Mouse (Mus musculus) CH12.LX (cell line): Measurements from ENCODE around the gene Cfap54.

Experiments
- CTCF ChIP-seq, 2 experiments: IDR thresholded peaks in 1 of 2; conservative IDR thresholded peaks in 1 of 2; 2 replicates each; pipeline ENCODE4 v1.5.1; 2011 to 2012; ENCODE audit warnings: low read depth in 2 of 2, low read length in 2 of 2, improper control_type of control experiment in 1 of 2, inconsistent platforms in 1 of 2, mild to moderate bottlenecking in 1 of 2, moderate library complexity in 1 of 2
- EP300 ChIP-seq: IDR thresholded peaks from 2 replicates; pipeline ENCODE4 v1.6.1; 2011; ENCODE audit warnings: low read length, improper control_type of control experiment
- IRF4 ChIP-seq: IDR thresholded peaks from 2 replicates; pipeline ENCODE4 v1.6.1; 2014; ENCODE audit warnings: low read depth, mild to moderate bottlenecking, inconsistent platforms, low read length, improper control_type of control experiment
- JUN ChIP-seq: IDR thresholded peaks from 2 replicates; pipeline ENCODE4 v1.6.1; 2011; ENCODE audit warnings: low read depth, mild to moderate bottlenecking, low read length, improper control_type of control experiment, moderate library complexity; ENCODE audit not compliant: insufficient read depth
- MAFK ChIP-seq: IDR thresholded peaks from 2 replicates; pipeline ENCODE4 v1.6.1; 2011; ENCODE audit warnings: low read length, improper control_type of control experiment; ENCODE audit not compliant: insufficient replicate concordance
- MAX ChIP-seq: IDR thresholded peaks from 2 replicates; pipeline ENCODE4 v1.6.1; 2011; ENCODE audit warnings: low read length, improper control_type of control experiment
- MAZ ChIP-seq: IDR thresholded peaks from 2 replicates; pipeline ENCODE4 v1.6.1; 2012; ENCODE audit warnings: low read depth, mild to moderate bottlenecking, inconsistent platforms, low read length, improper control_type of control experiment, moderate library complexity
- MXI1 ChIP-seq: IDR thresholded peaks from 2 replicates; pipeline ENCODE4 v1.6.1; 2011; ENCODE audit warnings: mild to moderate bottlenecking, low read depth, low read length, improper control_type of control experiment
- MYC ChIP-seq: IDR thresholded peaks from 2 replicates; pipeline ENCODE4 v1.6.1; 2011; ENCODE audit warnings: low read depth, mild to moderate bottlenecking, improper control_type of control experiment, low read length
- NRF1 ChIP-seq: IDR thresholded peaks from 2 replicates; pipeline ENCODE4 v1.6.1; 2014; ENCODE audit warnings: low read depth, mild to moderate bottlenecking, inconsistent platforms, low read length, improper control_type of control experiment, moderate library complexity
- POLR2A ChIP-seq: IDR thresholded peaks from 2 replicates; pipeline ENCODE4 v1.6.1; 2011; ENCODE audit warnings: low read depth, mild to moderate bottlenecking, improper control_type of control experiment, low read length
- POLR2AphosphoS2 ChIP-seq: IDR thresholded peaks from 2 replicates; pipeline ENCODE4 v1.6.1; 2011; ENCODE audit warnings: low read depth, low read length, improper control_type of control experiment
- RAD21 ChIP-seq: IDR thresholded peaks from 2 replicates; pipeline ENCODE4 v1.6.1; 2011; ENCODE audit warnings: low read depth, mild to moderate bottlenecking, low read length, improper control_type of control experiment, moderate library complexity
- USF1 ChIP-seq: IDR thresholded peaks from 2 replicates; pipeline ENCODE4 v1.6.1; 2014; ENCODE audit warnings: low read depth, mild to moderate bottlenecking, inconsistent platforms, low read length, improper control_type of control experiment

- no peak for TF ChIP-seq CTCF (conservative IDR thresholded peaks at IDR 0.05 in 1 of 2, IDR thresholded peaks at IDR 0.05 in 1 of 2; ENCODE audit: low read depth in 2 of 2, low read length in 2 of 2)
- no peak for TF ChIP-seq MAZ
- TF ChIP-seq MXI1 = no peak
- no peak for TF ChIP-seq POLR2A
- TF ChIP-seq NRF1 = no peak
- no peak for TF ChIP-seq MYC
- TF ChIP-seq RAD21 = no peak
- TF ChIP-seq EP300 = no peak
- TF ChIP-seq IRF4 = no peak
- TF ChIP-seq POLR2AphosphoS2 = no peak
- TF ChIP-seq MAX = no peak
- no peak for TF ChIP-seq MAFK
- TF ChIP-seq JUN = no peak
- no peak for TF ChIP-seq USF1
These were observed 1.9 kb downstream of the Cfap54 start for GRCm38 (mm10) chr10:93079486-93079885.
